Mouse (Mus musculus): Measurements from ENCODE around the gene Dio3. TPM values are rescaled to one million over a fixed set of nuclear protein-coding genes. Genes with fewer than 3 reads are reported as not detected.

The Dio3 gene
- total and polyA plus RNA-seq, 3 experiments, result 0.11 TPM; not detected in 2

DNA sequence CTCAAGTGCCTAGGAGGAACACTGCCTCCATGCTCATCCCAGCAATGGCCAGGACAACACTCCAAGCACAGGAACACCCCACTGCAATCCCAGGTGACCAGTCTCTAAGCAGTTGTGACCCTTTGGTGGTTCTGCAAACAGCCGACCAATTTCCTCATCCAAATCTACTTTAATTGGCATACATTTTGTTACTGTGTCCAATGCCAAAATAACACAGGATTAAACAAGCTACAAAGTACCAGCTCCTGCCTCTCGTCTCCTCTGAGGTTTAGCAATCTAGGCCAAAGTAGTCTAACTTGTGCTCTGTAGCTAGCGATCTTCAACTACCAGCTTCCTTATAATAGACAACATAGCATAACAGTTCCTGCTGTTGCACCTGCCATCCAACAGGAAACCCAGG, 10.6 kb upstream of the Dio3 start:
- no peak for ATAC-seq (ENCODE audit: extremely low read depth, insufficient number of reproducible peaks, low FRiP score, poor library complexity, severe bottlenecking)
- no peaks in the 10 kb centered on the region for H3K4me1 ChIP-seq (ENCODE audit: insufficient read depth, low read depth, low read length)
- no peak for DNase-seq (ENCODE audit: low spot score)
- TF ChIP-seq GATA2 (IDR thresholded peaks at IDR 0.05; ENCODE audit: borderline replicate concordance, low read depth, low read length) (no peak), POLR2AphosphoS5 (IDR thresholded peaks at IDR 0.05; ENCODE audit: insufficient replicate concordance, low read depth, low read length) (no peak), GATA1 (IDR thresholded peaks at IDR 0.05; ENCODE audit: borderline replicate concordance, low read length) (no peak)
- no peak overlapping the region for H3K4me3 ChIP-seq (ENCODE audit: low read depth, low read length)
- H3K27me3 ChIP-seq (ENCODE audit: insufficient read depth, low read length), result no peaks in the 10 kb centered on the region
- peaks cover 98% of the 10 kb centered on the region for H3K9me3 ChIP-seq (replicated peaks)
- no peaks in the 10 kb centered on the region for H3K36me3 ChIP-seq (replicated peaks)

DNA sequence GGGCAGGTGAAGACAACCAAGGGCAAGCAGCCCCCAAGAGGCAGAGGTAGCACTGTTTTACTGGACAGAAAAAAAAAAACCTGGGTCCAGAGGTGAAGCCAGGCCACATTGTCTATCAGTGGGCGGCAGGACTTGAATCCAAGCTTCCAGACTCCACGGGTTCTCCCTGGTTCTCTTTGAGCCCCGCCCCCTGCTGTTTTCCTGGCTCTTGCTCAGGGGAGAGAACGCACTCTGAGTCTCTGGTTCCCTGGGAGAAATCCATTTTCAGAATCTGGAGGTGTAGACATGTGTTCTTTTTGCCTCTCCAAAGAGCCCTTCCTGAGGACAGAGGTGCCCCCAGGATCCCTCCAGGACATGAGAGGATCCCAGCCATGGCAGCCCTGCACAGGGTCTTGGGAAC, 9.2 kb upstream of the Dio3 start:
- H3K4me1 ChIP-seq (ENCODE audit: insufficient read depth, low read depth, low read length), result no peaks in the 10 kb centered on the region
- H3K27me3 ChIP-seq (ENCODE audit: insufficient read depth, low read length), result no peaks in the 10 kb centered on the region
- no peaks in the 10 kb centered on the region for H3K36me3 ChIP-seq (replicated peaks)
- H3K4me3 ChIP-seq (ENCODE audit: low read depth, low read length), result no peak overlapping the region
- no peak for ATAC-seq (ENCODE audit: extremely low read depth, insufficient number of reproducible peaks, low FRiP score, poor library complexity, severe bottlenecking)
- DNase-seq (ENCODE audit: low spot score), result no peak
- TF ChIP-seq TAL1 (conservative IDR thresholded peaks at IDR 0.05; ENCODE audit: low read depth, low read length) (no peak), POLR2AphosphoS5 (IDR thresholded peaks at IDR 0.05; ENCODE audit: insufficient replicate concordance, low read depth, low read length) (no peak), GATA1 (IDR thresholded peaks at IDR 0.05; ENCODE audit: borderline replicate concordance, low read length) (no peak), GATA2 (IDR thresholded peaks at IDR 0.05; ENCODE audit: borderline replicate concordance, low read depth, low read length) (no peak), CTCF (IDR thresholded peaks at IDR 0.05; ENCODE audit: low read depth, low read length) (no peak)
- peaks cover 98% of the 10 kb centered on the region for H3K9me3 ChIP-seq (replicated peaks)

DNA sequence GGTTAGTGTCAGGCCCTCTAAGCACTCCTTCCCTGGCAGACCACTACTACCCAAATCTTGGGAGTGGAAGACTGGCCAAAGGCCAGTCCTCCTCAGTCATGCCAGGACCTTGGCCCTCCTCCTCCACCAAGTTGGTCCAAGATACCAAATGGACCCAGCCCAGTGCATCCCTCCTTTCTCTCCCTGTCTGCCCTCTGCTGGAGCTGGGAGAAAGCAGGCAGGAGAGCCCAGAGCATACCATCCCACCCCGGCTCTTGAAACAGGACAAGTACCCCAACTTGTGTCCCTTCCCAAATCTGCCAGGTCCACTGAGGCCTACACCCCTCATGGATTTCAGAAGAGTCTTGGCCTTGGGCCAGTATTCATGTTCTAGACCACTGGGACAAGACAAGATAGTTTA, 2.8 kb upstream of the Dio3 start:
- H3K36me3 ChIP-seq (replicated peaks), result no peaks in the 10 kb centered on the region
- ATAC-seq (ENCODE audit: extremely low read depth, insufficient number of reproducible peaks, low FRiP score, poor library complexity, severe bottlenecking) (no peak), DNase-seq (ENCODE audit: low spot score) (no peak)
- no peak for TF ChIP-seq POLR2AphosphoS5 (IDR thresholded peaks at IDR 0.05; ENCODE audit: insufficient replicate concordance, low read depth, low read length)
- no peak for TF ChIP-seq CTCF (IDR thresholded peaks at IDR 0.05; ENCODE audit: low read depth, low read length)
- TF ChIP-seq GATA2 (IDR thresholded peaks at IDR 0.05; ENCODE audit: borderline replicate concordance, low read depth, low read length), result no peak
- no peak for TF ChIP-seq GATA1 (IDR thresholded peaks at IDR 0.05; ENCODE audit: borderline replicate concordance, low read length)
- no peak for TF ChIP-seq TAL1 (conservative IDR thresholded peaks at IDR 0.05; ENCODE audit: low read depth, low read length)
- peaks cover 4% of the 10 kb centered on the region; the same call in 1 of the 2 replicates for H3K27me3 ChIP-seq (ENCODE audit: insufficient read depth, low read length)
- no peaks in the 10 kb centered on the region for H3K4me1 ChIP-seq (ENCODE audit: insufficient read depth, low read depth, low read length)
- no peak overlapping the region for H3K4me3 ChIP-seq (ENCODE audit: low read depth, low read length)
- peaks cover 99% of the 10 kb centered on the region for H3K9me3 ChIP-seq (replicated peaks)

DNA sequence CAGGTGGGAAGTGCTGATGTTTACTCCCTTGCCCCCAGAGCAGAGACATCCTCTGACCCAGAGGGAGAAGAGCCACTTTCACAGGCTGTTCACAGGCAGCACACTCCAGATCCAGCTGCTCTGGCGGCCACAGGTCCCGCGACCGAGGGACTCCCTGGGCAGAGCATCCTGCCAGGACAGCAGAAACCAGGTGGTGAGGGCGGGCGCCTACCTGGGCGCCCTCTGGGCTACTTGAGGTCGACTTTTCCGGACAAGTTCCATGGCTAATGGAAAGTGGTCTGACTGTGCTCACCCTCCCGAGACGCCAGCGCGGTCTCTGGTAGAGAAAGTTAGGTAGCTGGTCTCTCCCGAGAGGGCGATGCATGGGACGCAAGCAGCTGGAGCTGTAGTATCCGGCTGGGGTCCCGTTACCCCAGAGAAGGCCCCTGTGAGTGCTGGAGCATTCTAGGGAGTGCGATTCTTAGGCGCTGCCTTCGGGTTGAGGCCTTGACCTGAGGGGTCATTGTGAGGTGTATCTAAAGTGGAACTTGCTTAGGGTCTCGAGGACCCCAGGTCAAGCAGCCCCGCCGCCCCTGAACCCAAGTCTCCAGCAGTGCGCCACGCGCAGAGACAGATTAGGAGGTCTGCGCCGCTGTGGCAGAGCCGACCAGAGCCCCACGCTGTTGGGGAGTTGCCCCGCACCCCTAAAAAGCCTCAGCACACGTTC, 1.5 kb upstream of the Dio3 start:
- H3K36me3 ChIP-seq (replicated peaks), result no peaks in the 10 kb centered on the region
- H3K9me3 ChIP-seq (replicated peaks), result peaks cover 98% of the 10 kb centered on the region
- H3K4me1 ChIP-seq (ENCODE audit: insufficient read depth, low read depth, low read length), result no peaks in the 10 kb centered on the region
- no peak overlapping the region; the same call in 1 of the 2 replicates for H3K4me3 ChIP-seq (ENCODE audit: low read depth, low read length)
- TF ChIP-seq GATA2 (IDR thresholded peaks at IDR 0.05; ENCODE audit: borderline replicate concordance, low read depth, low read length), result no peak
- no peak for TF ChIP-seq TAL1 (conservative IDR thresholded peaks at IDR 0.05; ENCODE audit: low read depth, low read length)
- TF ChIP-seq CTCF (IDR thresholded peaks at IDR 0.05; ENCODE audit: low read depth, low read length), result no peak
- TF ChIP-seq GATA1 (IDR thresholded peaks at IDR 0.05; ENCODE audit: borderline replicate concordance, low read length), result no peak
- TF ChIP-seq POLR2AphosphoS5 (IDR thresholded peaks at IDR 0.05; ENCODE audit: insufficient replicate concordance, low read depth, low read length), result no peak
- peaks cover 4% of the 10 kb centered on the region; the same call in 1 of the 2 replicates for H3K27me3 ChIP-seq (ENCODE audit: insufficient read depth, low read length)
- no peak for DNase-seq (ENCODE audit: low spot score)
- no peak for ATAC-seq (ENCODE audit: extremely low read depth, insufficient number of reproducible peaks, low FRiP score, poor library complexity, severe bottlenecking)

DNA sequence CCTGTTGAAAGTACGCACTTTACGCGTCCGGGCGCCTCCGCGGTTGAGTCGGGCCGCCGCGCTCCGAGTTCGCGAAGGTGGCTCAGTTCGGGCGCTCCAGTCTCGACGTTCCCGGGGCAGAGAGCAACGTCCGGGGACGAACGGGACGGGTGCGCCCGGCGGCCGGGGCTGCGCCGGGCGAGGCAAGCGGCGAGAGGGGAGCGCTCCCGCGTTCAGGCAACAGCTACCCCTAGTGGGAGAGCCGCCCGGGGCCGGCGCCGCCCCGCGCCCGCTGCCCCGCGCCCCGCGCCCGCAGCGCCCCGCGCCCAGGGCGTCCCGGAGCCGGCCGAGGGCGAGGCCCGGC, 932 bp upstream of the Dio3 start:
- peaks cover 98% of the 10 kb centered on the region for H3K9me3 ChIP-seq (replicated peaks)
- peaks cover 4% of the 10 kb centered on the region; the same call in 1 of the 2 replicates for H3K27me3 ChIP-seq (ENCODE audit: insufficient read depth, low read length)
- no peaks in the 10 kb centered on the region for H3K36me3 ChIP-seq (replicated peaks)
- DNase-seq (ENCODE audit: low spot score), result no peak
- H3K4me1 ChIP-seq (ENCODE audit: insufficient read depth, low read depth, low read length), result no peaks in the 10 kb centered on the region
- H3K4me3 ChIP-seq (ENCODE audit: low read depth, low read length), result no peak overlapping the region; the same call in 1 of the 2 replicates
- no peak for TF ChIP-seq TAL1 (conservative IDR thresholded peaks at IDR 0.05; ENCODE audit: low read depth, low read length)
- no peak for TF ChIP-seq GATA1 (IDR thresholded peaks at IDR 0.05; ENCODE audit: borderline replicate concordance, low read length)
- no peak for TF ChIP-seq GATA2 (IDR thresholded peaks at IDR 0.05; ENCODE audit: borderline replicate concordance, low read depth, low read length)
- TF ChIP-seq CTCF (IDR thresholded peaks at IDR 0.05; ENCODE audit: low read depth, low read length), result no peak
- no peak for TF ChIP-seq POLR2AphosphoS5 (IDR thresholded peaks at IDR 0.05; ENCODE audit: insufficient replicate concordance, low read depth, low read length)
- ATAC-seq (ENCODE audit: extremely low read depth, insufficient number of reproducible peaks, low FRiP score, poor library complexity, severe bottlenecking), result no peak

DNA sequence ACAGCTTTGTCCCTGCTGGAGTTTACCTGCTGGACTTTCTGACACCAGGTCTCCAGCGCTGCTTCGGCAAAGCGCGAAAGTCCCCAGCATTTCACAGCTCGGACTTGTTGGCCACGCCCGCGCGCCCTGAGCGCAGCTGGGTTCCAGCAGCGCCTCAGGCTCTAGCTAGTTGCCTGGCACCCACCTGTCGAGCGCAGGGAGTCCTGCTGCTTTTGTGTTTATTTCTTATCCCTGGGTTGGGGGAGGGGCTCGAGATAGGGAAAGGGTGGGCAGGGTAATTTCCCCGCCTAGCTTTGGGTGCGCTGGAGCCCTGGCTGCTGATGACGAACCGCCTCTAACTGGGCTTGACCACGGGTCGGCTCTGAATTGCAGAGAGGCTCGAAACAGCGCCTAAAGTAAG, 1.5 kb downstream of the Dio3 start:
- ATAC-seq (ENCODE audit: extremely low read depth, insufficient number of reproducible peaks, low FRiP score, poor library complexity, severe bottlenecking), result no peak
- peaks cover 4% of the 10 kb centered on the region; the same call in 1 of the 2 replicates for H3K27me3 ChIP-seq (ENCODE audit: insufficient read depth, low read length)

More for the DNA sequence above, 1.5 kb downstream of the Dio3 start:
- DNase-seq (ENCODE audit: low spot score), result no peak
- Histone ChIP-seq H3K36me3 (replicated peaks) (no peaks in the 10 kb centered on the region), H3K4me3 (ENCODE audit: low read depth, low read length) (no peak overlapping the region; the same call in 1 of the 2 replicates), H3K4me1 (ENCODE audit: insufficient read depth, low read depth, low read length) (no peaks in the 10 kb centered on the region), H3K9me3 (replicated peaks) (peaks cover 96% of the 10 kb centered on the region)
- TF ChIP-seq POLR2AphosphoS5 (IDR thresholded peaks at IDR 0.05; ENCODE audit: insufficient replicate concordance, low read depth, low read length) (no peak), TAL1 (conservative IDR thresholded peaks at IDR 0.05; ENCODE audit: low read depth, low read length) (no peak), GATA1 (IDR thresholded peaks at IDR 0.05; ENCODE audit: borderline replicate concordance, low read length) (no peak), CTCF (IDR thresholded peaks at IDR 0.05; ENCODE audit: low read depth, low read length) (no peak), GATA2 (IDR thresholded peaks at IDR 0.05; ENCODE audit: borderline replicate concordance, low read depth, low read length) (no peak)

Measured in G1E (cell line).